Mouse (Mus musculus) 3T3-L1 (cell line): ENCODE results near the gene Slc34a1.

Experiments
- DNase-seq: peaks from one replicate; pipeline ENCODE4 v3.0.0-alpha.2; 2015; ENCODE audit warnings: low read depth, low spot score

Slc34a1 gene

GRCm38 (mm10) chr13:55398088-55398487 is at the start of gene Slc34a1:
Slc34a1 (plus strand) TSS chr13:55398187.
- DNase-seq: no peak

GRCm38 (mm10) chr13:55361145-55361544 is 36.8 kb upstream of the Slc34a1 start:
- peak; percentile 12 for DNase-seq

GRCm38 (mm10) chr13:55361974-55362452 is 36.0 kb upstream of the Slc34a1 start:
- no peak for DNase-seq

GRCm38 (mm10) chr13:55362453-55363060 is 35.4 kb upstream of the Slc34a1 start, which contains the start of gene Lman2:
Lman2 (minus strand) TSS chr13:55362783.
- DNase-seq: peak; percentile 99

- peak; percentile 15 for DNase-seq
These were observed 29.6 kb upstream of the Slc34a1 start for GRCm38 (mm10) chr13:55368401-55368800.

DNA sequence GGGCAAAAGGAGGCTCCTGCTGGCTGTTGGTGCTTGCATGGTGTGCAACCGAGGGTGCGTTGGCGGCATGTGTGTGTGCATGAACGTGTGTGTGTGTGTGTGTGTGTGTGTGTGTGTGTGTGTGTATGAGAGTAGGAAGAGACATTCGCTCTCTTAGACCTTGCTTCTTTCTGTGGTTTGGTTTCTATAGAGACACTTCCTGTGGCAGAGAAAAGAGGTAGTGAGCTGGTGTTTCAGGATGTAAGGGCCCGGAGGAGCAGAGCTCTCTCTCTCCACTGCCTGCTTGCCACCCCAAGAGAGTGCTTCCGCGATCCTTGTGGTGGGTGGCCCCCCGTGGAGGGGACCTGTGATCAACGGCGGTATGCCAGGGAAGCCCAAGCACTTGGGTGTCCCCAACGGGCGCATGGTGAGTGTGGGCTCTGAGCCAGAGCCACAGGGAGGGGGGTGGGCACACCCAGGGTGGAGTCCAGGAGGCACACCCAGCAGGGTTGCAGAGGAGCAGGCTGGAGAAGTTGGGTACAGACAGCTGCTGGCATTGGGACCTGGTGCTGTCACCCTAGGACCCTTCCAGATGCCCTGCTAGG is 28.4 kb upstream of the Slc34a1 start, which contains the start of gene Rgs14:
Rgs14 (plus strand) TSS at position 202 of the 584 bp plus-strand sequence.
- DNase-seq: no peak

DNA sequence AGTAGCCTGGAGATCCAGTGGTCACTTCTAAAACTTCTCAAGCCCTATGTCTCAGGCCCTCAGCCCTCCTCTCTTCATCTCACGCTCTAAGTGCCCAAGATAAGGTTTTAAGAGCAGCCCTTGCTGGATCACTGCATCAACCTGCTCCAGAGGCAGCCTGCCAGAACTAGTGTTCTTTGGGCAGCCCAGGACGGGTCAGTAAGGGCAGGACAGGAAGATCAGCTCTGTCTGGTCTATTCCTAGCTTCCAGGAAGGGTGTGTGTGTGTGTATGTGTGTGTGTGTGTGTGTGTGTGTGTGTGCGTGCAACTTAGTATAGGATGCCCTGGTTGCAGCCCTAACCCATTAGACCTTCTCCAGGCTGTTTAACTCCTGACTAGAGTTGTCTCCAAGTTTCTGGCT is 27.8 kb upstream of the Slc34a1 start:
- DNase-seq: no peak

DNA sequence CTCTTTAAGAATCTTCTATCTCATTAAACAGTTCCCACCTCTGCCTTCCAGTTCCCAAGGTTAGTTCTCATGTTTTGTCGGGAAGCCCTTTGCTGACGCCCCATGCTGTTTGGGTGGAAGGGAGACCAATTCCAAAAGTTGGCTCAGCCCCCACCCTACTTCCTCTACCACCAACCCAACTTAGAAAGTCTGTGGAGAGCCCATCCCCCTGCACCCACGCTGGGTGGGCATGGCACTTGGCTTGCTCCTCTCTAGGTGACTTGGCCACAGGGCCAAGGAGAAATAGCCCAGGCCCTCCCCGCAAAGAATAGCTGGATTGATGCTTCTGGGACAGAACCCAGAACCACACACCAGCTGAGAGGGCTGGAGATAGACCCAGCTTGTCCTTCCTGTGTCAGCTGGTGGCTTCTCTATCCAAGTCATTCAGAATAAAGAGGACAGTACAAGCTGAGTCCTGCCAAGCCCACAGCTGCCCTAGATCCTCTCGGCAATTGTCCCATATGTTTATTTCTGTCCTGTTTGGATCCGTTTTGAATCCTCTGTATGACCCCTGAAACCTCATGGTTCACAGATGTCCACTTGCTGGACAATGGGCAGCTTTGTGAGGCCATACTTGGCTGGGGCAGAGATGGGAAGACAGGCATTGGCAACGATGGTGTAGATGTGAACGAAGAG is 26.8 kb upstream of the Slc34a1 start:
- DNase-seq: no peak

DNA sequence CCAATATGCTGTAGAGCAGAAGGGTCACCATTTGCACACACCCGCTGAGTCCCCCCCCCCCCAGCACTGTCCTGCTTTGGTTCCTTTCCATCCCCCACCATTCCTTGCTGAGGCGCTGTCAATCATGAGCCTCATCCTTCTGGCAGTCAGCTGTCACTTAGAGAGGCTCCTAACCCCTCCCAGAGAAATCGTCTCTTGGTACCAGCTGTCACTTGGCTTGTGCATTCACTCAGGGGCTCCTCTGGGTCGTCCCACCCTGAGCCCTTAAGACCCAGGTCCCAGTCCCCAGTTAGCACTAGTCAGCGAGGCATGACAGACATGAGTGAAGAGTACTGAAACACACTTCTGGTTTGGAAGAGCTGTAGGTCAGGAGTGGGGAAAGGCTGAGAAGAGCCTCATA is 26.2 kb upstream of the Slc34a1 start:
- no peak for DNase-seq

DNA sequence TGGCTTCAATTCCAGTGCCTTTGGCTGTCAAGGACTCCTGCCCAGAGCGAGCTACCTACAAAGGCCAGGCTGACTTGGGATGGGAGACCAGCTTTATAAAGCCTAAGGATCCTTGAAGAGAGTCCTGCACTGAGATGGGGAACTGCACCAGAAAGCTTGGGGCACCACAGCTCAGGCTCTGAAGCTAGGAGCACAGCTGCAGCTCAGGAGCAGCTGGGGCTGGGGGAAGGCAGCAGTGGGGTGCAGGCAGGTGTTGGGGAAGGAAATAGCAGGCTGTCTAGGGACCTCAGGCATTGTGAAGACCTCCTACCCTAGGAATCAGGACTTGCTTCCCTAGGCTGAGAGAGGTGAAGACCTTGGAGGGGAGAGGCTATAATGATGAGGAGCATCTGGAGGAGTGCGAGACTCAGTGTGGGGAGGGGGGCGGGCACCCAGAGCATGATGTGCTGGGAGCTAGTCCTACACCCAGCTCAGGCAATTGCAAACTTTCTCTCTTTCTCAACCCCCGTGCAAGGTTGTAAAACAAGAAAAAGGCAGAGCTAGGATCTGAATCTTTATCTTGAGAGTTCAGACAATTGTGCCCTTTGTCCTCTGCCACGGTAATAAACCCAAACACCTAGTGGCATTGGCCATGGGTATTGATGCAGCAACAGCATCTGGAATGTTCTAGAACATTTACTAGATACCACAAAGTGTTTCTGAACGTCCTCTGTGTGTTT is 23.6 kb upstream of the Slc34a1 start:
- DNase-seq: no peak

DNA sequence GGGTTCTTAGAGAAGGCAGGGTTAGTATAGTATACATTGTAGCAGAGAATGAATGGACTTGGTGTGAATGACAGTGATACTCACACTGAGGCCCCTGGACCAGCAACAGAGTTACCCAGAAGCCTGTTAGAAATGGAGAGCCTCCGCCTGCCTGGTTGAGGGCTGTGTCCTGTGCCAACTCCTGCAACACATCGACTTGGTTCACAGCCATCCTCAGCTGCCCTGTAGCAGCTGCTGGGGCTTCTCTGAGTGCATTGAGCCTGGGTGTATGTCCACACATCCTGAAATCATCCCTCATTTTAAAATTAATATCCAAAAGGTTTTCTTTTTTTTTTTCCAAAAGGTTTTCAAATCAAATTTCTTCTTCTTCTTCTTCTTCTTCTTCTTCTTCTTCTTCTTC is 22.1 kb upstream of the Slc34a1 start:
- DNase-seq: no peak

DNA sequence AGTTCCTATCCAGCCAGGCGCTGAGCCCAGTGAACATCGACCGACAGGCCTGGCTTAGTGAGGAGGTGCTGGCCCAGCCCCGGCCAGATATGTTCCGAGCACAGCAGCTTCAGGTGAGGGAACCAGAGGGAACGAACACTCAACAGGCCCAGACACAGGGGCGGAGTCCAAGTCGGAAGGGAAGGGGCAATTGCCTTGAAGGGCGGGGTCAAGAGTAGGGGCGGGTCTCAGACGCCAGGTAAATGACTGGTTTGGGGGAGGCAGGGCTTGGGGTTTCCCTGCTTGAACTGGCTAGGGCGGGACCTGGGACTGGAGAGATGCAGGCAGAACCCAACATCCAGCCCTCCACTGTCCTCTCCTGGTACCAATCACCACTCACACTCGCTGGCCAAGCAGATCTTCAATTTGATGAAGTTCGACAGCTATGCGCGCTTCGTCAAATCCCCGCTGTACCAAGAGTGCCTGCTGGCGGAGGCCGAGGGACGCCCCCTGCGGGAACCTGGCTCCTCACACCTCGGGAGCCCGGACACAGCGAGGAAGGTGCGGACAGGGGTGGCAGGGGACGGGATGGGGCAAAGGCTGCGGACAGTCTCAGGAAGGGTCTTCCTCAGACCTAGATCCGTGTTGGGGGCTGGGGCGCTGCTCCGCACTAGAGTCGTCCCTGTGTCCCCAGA is 18.9 kb upstream of the Slc34a1 start:
- no peak for DNase-seq

DNA sequence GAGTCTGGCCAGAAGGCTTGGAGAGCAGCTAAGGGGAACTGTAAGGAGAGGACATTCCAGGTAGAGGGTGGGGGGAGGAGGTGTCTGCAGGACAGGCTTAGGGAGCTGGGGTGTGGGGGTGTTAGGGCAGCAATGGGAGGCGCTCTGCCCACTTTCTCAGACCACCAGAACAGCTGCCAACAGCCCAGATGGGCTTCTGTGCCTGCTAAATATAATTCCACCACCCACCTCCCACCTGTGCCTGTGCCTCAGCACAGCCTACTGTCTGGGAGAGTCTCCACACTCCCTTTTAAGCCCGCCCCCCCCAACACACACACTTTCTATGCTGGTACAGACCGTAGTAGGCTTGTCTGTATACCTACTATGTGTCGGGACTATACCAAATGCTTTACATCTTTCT is 16.2 kb upstream of the Slc34a1 start:
- no peak for DNase-seq

- no peak for DNase-seq
These were observed 7.3 kb upstream of the Slc34a1 start for GRCm38 (mm10) chr13:55390644-55391043.

DNA sequence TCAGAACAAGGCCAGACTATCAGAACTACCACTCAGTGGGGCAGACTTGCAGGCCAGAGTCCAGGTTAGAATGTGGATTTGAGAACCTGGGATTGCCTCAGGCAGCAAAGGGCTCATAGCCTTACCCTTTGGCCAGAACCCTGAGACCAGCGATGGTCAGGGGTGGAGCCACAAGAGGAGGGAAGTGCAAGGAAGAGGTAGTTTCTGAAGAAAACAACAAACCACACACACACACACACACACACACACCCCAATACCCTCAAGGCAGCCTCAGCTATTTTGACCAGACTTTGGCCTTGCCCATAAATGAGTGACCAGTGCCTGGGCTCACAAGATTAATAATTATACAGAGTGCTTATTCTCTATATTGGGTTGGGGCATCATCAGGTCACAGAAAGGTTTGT is 6.4 kb upstream of the Slc34a1 start:
- DNase-seq: no peak

DNA sequence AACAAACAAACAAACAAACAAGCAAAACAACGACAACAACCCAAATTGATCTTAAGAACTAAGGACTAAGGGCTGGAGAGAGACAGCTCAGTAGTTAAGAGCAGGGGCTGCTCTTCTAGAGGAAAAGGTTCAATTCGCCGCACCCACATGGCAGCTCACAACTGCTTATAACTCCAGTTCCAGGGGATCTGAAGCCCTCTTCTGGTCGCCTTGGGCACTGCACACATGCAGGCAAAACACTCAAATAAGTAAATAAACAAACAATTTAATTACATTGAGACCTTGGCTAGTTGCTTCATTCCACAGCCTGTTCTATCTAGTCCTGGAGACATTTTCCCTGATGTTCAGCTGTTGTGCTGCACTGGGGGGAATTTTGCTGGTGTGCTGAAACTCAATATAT is 5.1 kb upstream of the Slc34a1 start:
- DNase-seq: peak; percentile 23

GRCm38 (mm10) chr13:55399300-55400038 is 1.5 kb downstream of the Slc34a1 start:
- no peak for DNase-seq

DNA sequence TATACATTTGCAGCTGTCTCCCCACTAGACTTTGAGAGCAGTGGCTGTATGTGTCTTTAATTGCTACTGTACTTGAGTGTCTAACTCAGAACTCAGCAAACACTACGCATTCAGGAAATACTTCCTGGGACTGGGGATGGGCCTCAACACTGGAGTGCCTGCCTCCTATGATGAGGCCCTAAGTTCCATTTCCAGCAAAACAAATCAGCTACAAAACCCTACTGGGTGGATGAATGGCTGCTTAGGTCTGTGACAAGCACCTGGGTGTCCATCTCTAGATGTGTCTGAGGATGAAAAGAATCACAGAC is 2.0 kb downstream of the Slc34a1 start:
- no peak for DNase-seq

- no peak for DNase-seq
These were observed 5.3 kb downstream of the Slc34a1 start for GRCm38 (mm10) chr13:55403266-55403665.

- peak; percentile 55 for DNase-seq
These were observed 6.2 kb downstream of the Slc34a1 start for GRCm38 (mm10) chr13:55403935-55404852.
